Mouse (Mus musculus): ENCODE measurements around the gene Cdc123. TPM values are rescaled to one million over a fixed set of nuclear protein-coding genes. Genes with fewer than 3 reads are reported as not detected.
"Not testable (repeated sequence)": the region's sequence is repeated elsewhere in the genome, so short reads cannot be mapped to it uniquely, and the experiment has no call there.

Gene Cdc123
- polyA plus RNA-seq, 1 experiment from 2014 or later = 278 TPM

GRCm38 (mm10) chr2:5811235-5811782, 33.7 kb downstream of the Cdc123 start:
- H3K4me3 ChIP-seq (ENCODE audit: low read depth, low read length) = no peak overlapping the region
- DNase-seq (ENCODE audit: low spot score) = no peak
- no peak overlapping the region for H3K9ac ChIP-seq (ENCODE audit: low read depth, low read length)
- no peaks in the 10 kb centered on the region for H3K27me3 ChIP-seq (replicated peaks; ENCODE audit: control insufficient read depth, insufficient read depth, low read length)
- H3K27ac ChIP-seq (ENCODE audit: low read depth, low read length) = no peak overlapping the region
- peaks cover 11% of the 10 kb centered on the region for H3K36me3 ChIP-seq (ENCODE audit: control insufficient read depth, insufficient read depth, low read length)
- WGBS = 86% methylated on average over 5 of the region's 5 CpGs
- H3K4me2 ChIP-seq = no peak overlapping the region
- no peaks in the 10 kb centered on the region for H3K4me1 ChIP-seq (replicated peaks; ENCODE audit: control insufficient read depth, insufficient read depth, low read length)
- ATAC-seq (replicated peaks; ENCODE audit: low FRiP score) = no peak
- no peaks in the 10 kb centered on the region for H3K9me3 ChIP-seq (ENCODE audit: control insufficient read depth, low read length)

GRCm38 (mm10) chr2:5810036-5810718, 34.8 kb downstream of the Cdc123 start:
- no peak for DNase-seq (ENCODE audit: low spot score)
- H3K4me1 ChIP-seq (replicated peaks; ENCODE audit: control insufficient read depth, insufficient read depth, low read length) = no peaks in the 10 kb centered on the region
- no peaks in the 10 kb centered on the region for H3K9me3 ChIP-seq (ENCODE audit: control insufficient read depth, low read length)
- WGBS = 94% methylated on average over 5 of the region's 5 CpGs
- H3K9ac ChIP-seq (ENCODE audit: low read depth, low read length) = no peak overlapping the region
- no peak for ATAC-seq (replicated peaks; ENCODE audit: low FRiP score)
- peaks cover 9% of the 10 kb centered on the region for H3K36me3 ChIP-seq (ENCODE audit: control insufficient read depth, insufficient read depth, low read length)
- no peak overlapping the region for H3K4me2 ChIP-seq
- H3K4me3 ChIP-seq (ENCODE audit: low read depth, low read length) = no peak overlapping the region
- no peaks in the 10 kb centered on the region for H3K27me3 ChIP-seq (replicated peaks; ENCODE audit: control insufficient read depth, insufficient read depth, low read length)
- H3K27ac ChIP-seq (ENCODE audit: low read depth, low read length) = no peak overlapping the region

- H3K9me3 ChIP-seq (ENCODE audit: control insufficient read depth, low read length); H3K4me2 ChIP-seq; DNase-seq (ENCODE audit: low spot score); H3K27me3 ChIP-seq (replicated peaks; ENCODE audit: control insufficient read depth, insufficient read depth, low read length); H3K4me3 ChIP-seq (ENCODE audit: low read depth, low read length); H3K27ac ChIP-seq (ENCODE audit: low read depth, low read length); H3K9ac ChIP-seq (ENCODE audit: low read depth, low read length); H3K36me3 ChIP-seq (ENCODE audit: control insufficient read depth, insufficient read depth, low read length); ATAC-seq (replicated peaks; ENCODE audit: low FRiP score): not testable (repeated sequence)
- H3K4me1 ChIP-seq (replicated peaks; ENCODE audit: control insufficient read depth, insufficient read depth, low read length) = peaks cover 10% of the 10 kb centered on the region
- 76% methylated on average over 2 of the region's 3 CpGs for WGBS
Observed at GRCm38 (mm10) chr2:5806201-5806600, 38.8 kb downstream of the Cdc123 start.

- H3K4me2 ChIP-seq = no peak overlapping the region
- ATAC-seq (replicated peaks; ENCODE audit: low FRiP score) = no peak
- 94% methylated on average over 7 of the region's 7 CpGs for WGBS
- H3K9me3 ChIP-seq (ENCODE audit: control insufficient read depth, low read length) = no peaks in the 10 kb centered on the region
- no peaks in the 10 kb centered on the region for H3K27me3 ChIP-seq (replicated peaks; ENCODE audit: control insufficient read depth, insufficient read depth, low read length)
- no peak overlapping the region for H3K9ac ChIP-seq (ENCODE audit: low read depth, low read length)
- no peak overlapping the region for H3K4me3 ChIP-seq (ENCODE audit: low read depth, low read length)
- H3K27ac ChIP-seq (ENCODE audit: low read depth, low read length) = no peak overlapping the region
- peaks cover 11% of the 10 kb centered on the region for H3K4me1 ChIP-seq (replicated peaks; ENCODE audit: control insufficient read depth, insufficient read depth, low read length)
- H3K36me3 ChIP-seq (ENCODE audit: control insufficient read depth, insufficient read depth, low read length) = peaks cover 14% of the 10 kb centered on the region; the same call in 1 of the 2 replicates
- DNase-seq (ENCODE audit: low spot score) = no peak
Observed at GRCm38 (mm10) chr2:5805228-5805627, 39.7 kb downstream of the Cdc123 start.

- Histone ChIP-seq H3K36me3 (ENCODE audit: control insufficient read depth, insufficient read depth, low read length) (peaks cover 16% of the 10 kb centered on the region; the same call in 1 of the 2 replicates), H3K9me3 (ENCODE audit: control insufficient read depth, low read length) (no peaks in the 10 kb centered on the region), H3K9ac (ENCODE audit: low read depth, low read length) (no peak overlapping the region), H3K4me2 (no peak overlapping the region), H3K27me3 (replicated peaks; ENCODE audit: control insufficient read depth, insufficient read depth, low read length) (no peaks in the 10 kb centered on the region), H3K4me1 (replicated peaks; ENCODE audit: control insufficient read depth, insufficient read depth, low read length) (peaks cover 11% of the 10 kb centered on the region), H3K27ac (ENCODE audit: low read depth, low read length) (no peak overlapping the region), H3K4me3 (ENCODE audit: low read depth, low read length) (no peak overlapping the region)
- no peak for ATAC-seq (replicated peaks; ENCODE audit: low FRiP score)
- no peak for DNase-seq (ENCODE audit: low spot score)
- 58% methylated on average over 6 of the region's 6 CpGs for WGBS
Observed at GRCm38 (mm10) chr2:5804440-5805045, 40.4 kb downstream of the Cdc123 start.

GRCm38 (mm10) chr2:5801927-5802590, 42.9 kb downstream of the Cdc123 start:
- ATAC-seq (replicated peaks; ENCODE audit: low FRiP score) (no peak), DNase-seq (ENCODE audit: low spot score) (no peak)
- Histone ChIP-seq H3K4me1 (replicated peaks; ENCODE audit: control insufficient read depth, insufficient read depth, low read length) (peaks cover 11% of the 10 kb centered on the region), H3K36me3 (ENCODE audit: control insufficient read depth, insufficient read depth, low read length) (peaks cover 21% of the 10 kb centered on the region), H3K9ac (ENCODE audit: low read depth, low read length) (peak overlapping the region; percentile 52), H3K4me3 (ENCODE audit: low read depth, low read length) (no peak overlapping the region), H3K9me3 (ENCODE audit: control insufficient read depth, low read length) (no peaks in the 10 kb centered on the region), H3K27ac (ENCODE audit: low read depth, low read length) (peak overlapping the region; percentile 84), H3K4me2 (peak overlapping the region; percentile 46), H3K27me3 (replicated peaks; ENCODE audit: control insufficient read depth, insufficient read depth, low read length) (no peaks in the 10 kb centered on the region)
- 80% methylated on average over 10 of the region's 10 CpGs for WGBS

- peak; percentile 39 for DNase-seq (ENCODE audit: low spot score)
- Histone ChIP-seq H3K9me3 (ENCODE audit: control insufficient read depth, low read length) (no peaks in the 10 kb centered on the region), H3K4me1 (replicated peaks; ENCODE audit: control insufficient read depth, insufficient read depth, low read length) (peaks cover 11% of the 10 kb centered on the region), H3K9ac (ENCODE audit: low read depth, low read length) (peak overlapping the region; percentile 52), H3K4me2 (peak overlapping the region; percentile 46), H3K36me3 (ENCODE audit: control insufficient read depth, insufficient read depth, low read length) (peaks cover 29% of the 10 kb centered on the region), H3K27ac (ENCODE audit: low read depth, low read length) (peak overlapping the region; percentile 84), H3K27me3 (replicated peaks; ENCODE audit: control insufficient read depth, insufficient read depth, low read length) (no peaks in the 10 kb centered on the region), H3K4me3 (ENCODE audit: low read depth, low read length) (no peak overlapping the region)
- 45% methylated on average over 9 of the region's 9 CpGs for WGBS
- ATAC-seq (replicated peaks; ENCODE audit: low FRiP score) = peak; percentile 85
Observed at GRCm38 (mm10) chr2:5801182-5801640, 43.8 kb downstream of the Cdc123 start.

- no peak overlapping the region for H3K4me2 ChIP-seq
- H3K27me3 ChIP-seq (replicated peaks; ENCODE audit: control insufficient read depth, insufficient read depth, low read length) = no peaks in the 10 kb centered on the region
- peaks cover 11% of the 10 kb centered on the region for H3K4me1 ChIP-seq (replicated peaks; ENCODE audit: control insufficient read depth, insufficient read depth, low read length)
- no peak overlapping the region for H3K27ac ChIP-seq (ENCODE audit: low read depth, low read length)
- no peaks in the 10 kb centered on the region for H3K9me3 ChIP-seq (ENCODE audit: control insufficient read depth, low read length)
- 86% methylated on average over 11 of the region's 11 CpGs for WGBS
- no peak overlapping the region for H3K4me3 ChIP-seq (ENCODE audit: low read depth, low read length)
- no peak for DNase-seq (ENCODE audit: low spot score)
- no peak for ATAC-seq (replicated peaks; ENCODE audit: low FRiP score)
- H3K9ac ChIP-seq (ENCODE audit: low read depth, low read length) = no peak overlapping the region
- H3K36me3 ChIP-seq (ENCODE audit: control insufficient read depth, insufficient read depth, low read length) = peaks cover 49% of the 10 kb centered on the region
Observed at GRCm38 (mm10) chr2:5797816-5798672, 46.9 kb downstream of the Cdc123 start.

All from liver, embryonic 11.5 days (tissue).